Mouse (Mus musculus): ENCODE data around the gene Otulin.

GRCm38 (mm10) chr15:27551117-27552114, 79.1 kb downstream of the Otulin start:
- TF ChIP-seq CTCF (conservative IDR thresholded peaks at IDR 0.05; ENCODE audit: low read length): no peak
- no peak for TF ChIP-seq POU5F1 (IDR thresholded peaks at IDR 0.05; ENCODE audit: borderline replicate concordance, low read length)
- TF ChIP-seq NANOG (IDR thresholded peaks at IDR 0.05; ENCODE audit: borderline replicate concordance, low read length): no peak

Data from E14TG2a.4 (cell line).